Mouse (Mus musculus) C2C12 (cell line): ENCODE measurements at regions not wholly inside any gene's neighbourhood (a gene's known extent, or its start where the extent isn't known, plus 50 kb on each side); places are given as distances from the start of the nearest gene placed in this dataset.

Experiments used
- H3K27me3 ChIP-seq: one replicate; pipeline ENCODE4 v1.6.1; 2011; ENCODE audit not compliant: control insufficient read depth, insufficient read depth, insufficient read length
- H3K36me3 ChIP-seq: one replicate; pipeline ENCODE4 v1.6.1; 2011; ENCODE audit not compliant: control insufficient read depth, insufficient read depth
- H3K4me3 ChIP-seq: one replicate; pipeline ENCODE4 v1.5.1; 2011; ENCODE audit warnings: mild to moderate bottlenecking, control low read depth; ENCODE audit not compliant: poor library complexity, insufficient read depth, severe bottlenecking
- H3K79me2 ChIP-seq: one replicate; pipeline ENCODE4 v1.6.1; 2011; ENCODE audit not compliant: control insufficient read depth, insufficient read depth
- H3K79me3 ChIP-seq: one replicate; pipeline ENCODE4 v1.6.1; 2011; ENCODE audit warnings: low read depth, control low read depth
- H3ac ChIP-seq: one replicate; pipeline ENCODE3; 2011; ENCODE audit warnings: low read depth; ENCODE audit not compliant: control insufficient read depth, insufficient read length
- CEBPB ChIP-seq: IDR thresholded peaks from one replicate; pipeline ENCODE4 v1.6.1; 2011; ENCODE audit warnings: low read depth, mild to moderate bottlenecking, control low read depth, moderate library complexity
- CTCF ChIP-seq: IDR thresholded peaks from one replicate; pipeline ENCODE4 v1.5.1; 2011; ENCODE audit not compliant: control insufficient read depth, insufficient read depth, insufficient read length
- FOSL1 ChIP-seq: IDR thresholded peaks from one replicate; pipeline ENCODE4 v1.8.0; 2011; ENCODE audit warnings: mild to moderate bottlenecking, low read length; ENCODE audit not compliant: poor library complexity, insufficient read depth, severe bottlenecking
- MAX ChIP-seq: IDR thresholded peaks from one replicate; pipeline ENCODE4 v1.6.1; 2011; ENCODE audit warnings: mild to moderate bottlenecking, control low read depth
- MYOD1 ChIP-seq: IDR thresholded peaks from one replicate; pipeline ENCODE4 v1.6.1; 2011; ENCODE audit warnings: low read depth; ENCODE audit not compliant: control insufficient read depth, insufficient read length
- MYOG ChIP-seq: IDR thresholded peaks from one replicate; pipeline ENCODE4 v1.6.1; 2011; ENCODE audit not compliant: control insufficient read depth, insufficient read length; ENCODE audit errors: extremely low read depth
- USF1 ChIP-seq: IDR thresholded peaks from one replicate; pipeline ENCODE4 v1.6.1; 2011; ENCODE audit warnings: low read depth, mild to moderate bottlenecking, control low read depth, moderate library complexity

DNA sequence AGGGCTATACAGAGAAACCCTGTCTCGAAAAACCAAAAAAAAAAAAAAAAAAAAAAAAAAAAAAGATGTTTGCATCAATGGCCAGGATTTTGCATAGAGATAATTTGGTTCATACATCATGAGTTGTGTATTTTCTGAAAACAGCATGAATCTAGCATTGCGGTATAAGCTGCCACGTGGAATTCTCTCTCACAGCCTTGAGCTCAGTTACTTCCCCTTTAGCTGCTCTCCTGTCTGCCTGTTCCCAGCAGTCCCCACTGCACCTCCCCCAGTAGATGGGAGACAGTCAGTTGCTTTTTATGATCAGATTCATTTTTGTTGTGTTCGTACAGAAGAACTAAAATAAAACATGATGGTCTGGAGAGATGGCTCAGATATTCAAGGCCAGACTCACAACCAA lies 170.7 kb downstream of the Gja1 start:
- Histone ChIP-seq H3K79me3 (no peaks in the 10 kb centered on the region), H3K36me3 (no peaks in the 10 kb centered on the region), H3ac (no peak overlapping the region), H3K79me2 (no peaks in the 10 kb centered on the region), H3K4me3 (no peak overlapping the region), H3K27me3 (no peaks in the 10 kb centered on the region)
- no peak for TF ChIP-seq FOSL1
- no peak for TF ChIP-seq USF1
- no peak for TF ChIP-seq MAX
- no peak for TF ChIP-seq MYOG
- no peak for TF ChIP-seq CEBPB
- TF ChIP-seq CTCF = no peak
- TF ChIP-seq MYOD1 = no peak

DNA sequence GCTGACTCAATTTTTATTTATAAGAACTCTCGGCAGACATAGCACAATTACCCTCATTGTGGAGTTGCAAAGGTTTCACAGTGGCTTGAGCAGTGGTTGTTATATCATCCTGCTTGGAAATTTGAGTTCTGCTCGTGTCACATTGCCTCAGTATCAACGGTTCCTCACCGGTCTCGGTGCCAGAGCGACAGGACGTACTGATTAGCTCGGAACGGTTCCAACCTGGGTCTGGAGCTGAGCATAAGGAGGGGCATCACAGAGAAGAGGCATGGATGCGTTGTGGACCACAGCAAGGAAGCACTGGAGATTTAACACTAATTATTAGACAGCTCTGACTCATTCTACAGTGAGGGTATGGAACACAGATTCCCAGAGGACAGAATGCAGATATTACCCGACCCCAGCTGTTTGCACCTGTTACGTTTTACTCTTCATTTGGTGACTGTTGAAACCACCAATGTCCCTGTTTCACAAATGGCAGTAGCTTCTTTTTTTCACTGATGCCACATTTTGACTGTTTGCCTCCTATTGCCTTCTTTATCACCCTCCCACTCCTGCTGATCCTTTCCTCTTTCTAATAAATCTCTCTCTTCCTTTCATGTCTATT lies 189.8 kb downstream of the Gja1 start:
- Histone ChIP-seq H3ac (no peak overlapping the region), H3K79me2 (no peaks in the 10 kb centered on the region), H3K36me3 (no peaks in the 10 kb centered on the region), H3K4me3 (no peak overlapping the region), H3K27me3 (no peaks in the 10 kb centered on the region), H3K79me3 (no peaks in the 10 kb centered on the region)
- TF ChIP-seq USF1 = no peak
- peak; percentile 91 for TF ChIP-seq MYOD1
- TF ChIP-seq MYOG = no peak
- TF ChIP-seq FOSL1 = no peak
- no peak for TF ChIP-seq CTCF

GRCm38 (mm10) chr10:56582065-56582464 lies 204.9 kb downstream of the Gja1 start:
- no peaks in the 10 kb centered on the region for H3K36me3 ChIP-seq
- H3K79me3 ChIP-seq = no peaks in the 10 kb centered on the region
- H3K4me3 ChIP-seq = no peak overlapping the region
- H3K27me3 ChIP-seq = no peaks in the 10 kb centered on the region
- TF ChIP-seq CEBPB = no peak
- no peak for TF ChIP-seq CTCF
- peak; percentile 49 for TF ChIP-seq FOSL1
- TF ChIP-seq MYOD1 = peak; percentile 49
- TF ChIP-seq USF1 = no peak
- TF ChIP-seq MYOG = no peak
- no peak for TF ChIP-seq MAX
- H3ac ChIP-seq = no peak overlapping the region
- no peaks in the 10 kb centered on the region for H3K79me2 ChIP-seq

DNA sequence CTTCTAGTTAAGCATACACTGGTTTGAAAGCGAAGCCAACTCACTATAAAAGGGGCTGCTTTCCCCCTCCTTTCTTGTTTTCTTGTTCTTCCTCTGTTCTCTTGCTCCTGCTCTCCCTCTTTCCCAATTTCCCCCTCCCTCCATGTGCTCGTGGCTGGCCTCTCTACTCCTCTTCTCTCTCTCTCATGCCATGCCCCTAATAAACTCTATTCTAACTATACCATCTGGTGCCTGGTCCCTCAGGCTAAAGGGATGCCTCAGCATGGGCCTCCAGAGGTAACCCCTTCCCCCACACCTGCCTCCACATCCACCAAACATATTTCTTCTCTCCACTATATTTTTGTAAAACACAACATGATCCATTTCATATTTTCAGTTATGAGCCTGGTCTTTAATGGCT lies 210.1 kb downstream of the Gja1 start:
- Histone ChIP-seq H3ac (no peak overlapping the region), H3K79me2 (no peaks in the 10 kb centered on the region), H3K4me3 (no peak overlapping the region), H3K79me3 (no peaks in the 10 kb centered on the region), H3K27me3 (no peaks in the 10 kb centered on the region), H3K36me3 (no peaks in the 10 kb centered on the region)
- TF ChIP-seq MAX = no peak

DNA sequence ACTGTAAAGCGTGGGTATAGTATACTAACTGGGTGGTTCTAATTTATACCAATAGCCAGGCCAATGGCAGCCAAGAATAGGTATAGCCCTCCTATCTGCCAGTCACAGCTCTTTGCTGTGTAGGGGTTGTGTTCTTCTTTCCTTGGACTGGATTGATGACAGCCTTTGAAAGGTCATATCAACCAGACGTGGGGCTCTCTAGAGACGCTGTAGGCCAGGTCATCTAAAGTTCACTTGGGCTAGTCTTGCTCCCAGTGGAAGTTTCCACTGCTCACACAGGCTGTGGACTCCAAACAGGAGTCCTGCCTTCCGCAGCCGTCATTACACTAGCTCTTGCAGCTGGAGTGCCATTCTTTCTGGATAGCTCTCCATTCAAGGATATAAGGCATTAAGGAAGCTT lies 220.3 kb downstream of the Gja1 start:
- TF ChIP-seq USF1 = no peak
- no peak for TF ChIP-seq MAX
- TF ChIP-seq CEBPB = no peak
- no peak for TF ChIP-seq FOSL1
- TF ChIP-seq MYOD1 = no peak
- TF ChIP-seq CTCF = no peak
- no peak for TF ChIP-seq MYOG
- no peak overlapping the region for H3K4me3 ChIP-seq
- no peaks in the 10 kb centered on the region for H3K27me3 ChIP-seq
- no peak overlapping the region for H3ac ChIP-seq
- H3K79me2 ChIP-seq = no peaks in the 10 kb centered on the region
- H3K79me3 ChIP-seq = no peaks in the 10 kb centered on the region
- no peaks in the 10 kb centered on the region for H3K36me3 ChIP-seq

DNA sequence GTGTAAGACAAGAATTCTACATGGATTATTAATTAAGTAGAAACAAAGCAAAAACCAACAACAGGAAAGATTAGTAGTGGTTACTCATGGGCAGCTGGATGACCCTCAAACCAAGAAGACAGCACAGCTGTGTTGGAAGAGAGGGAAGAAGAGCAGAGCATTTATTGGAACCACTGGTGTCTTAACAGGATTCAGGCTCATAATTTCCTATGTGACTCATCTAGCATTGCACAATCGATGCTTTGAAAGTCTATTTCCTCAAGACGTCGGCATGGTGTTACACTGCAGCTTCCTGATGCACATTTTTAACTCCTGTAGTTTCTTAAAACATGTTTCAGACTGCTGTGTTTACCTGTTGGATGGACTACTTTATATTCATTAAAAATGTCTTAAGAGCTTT lies 221.1 kb downstream of the Gja1 start:
- Histone ChIP-seq H3K27me3 (no peaks in the 10 kb centered on the region), H3ac (no peak overlapping the region)
- no peak for TF ChIP-seq USF1
- TF ChIP-seq CEBPB = peak; percentile 100
- peak; percentile 40 for TF ChIP-seq MAX
- TF ChIP-seq FOSL1 = peak; percentile 92

More for the DNA sequence above, 221.1 kb downstream of the Gja1 start:
- no peaks in the 10 kb centered on the region for H3K36me3 ChIP-seq
- no peaks in the 10 kb centered on the region for H3K79me3 ChIP-seq
- H3K79me2 ChIP-seq = no peaks in the 10 kb centered on the region
- H3K4me3 ChIP-seq = no peak overlapping the region
